Mouse (Mus musculus) CD4-positive, CD25-positive, alpha-beta regulatory T cell, adult 4 months (primary cell): Measurements from ENCODE around the gene Cbx2. TPM values are rescaled to one million over a fixed set of nuclear protein-coding genes. Genes with fewer than 3 reads are reported as not detected.
A peak's percentile ranks its signal among the peaks of the same experiment; 100 is the strongest.

Experiments
- ATAC-seq: one replicate; pipeline ENCODE4 v1.8.0; 2017
- polyA plus RNA-seq, 2 experiments: library from polyadenylated mRNA; unstranded; fragments of 100-300 nt; shearing (Covaris generic); gene quantifications; one replicate each; pipeline ENCODE4 v1.2.1; 2017

The Cbx2 gene
- polyA plus RNA-seq: 1 to 10 TPM; 1.4 to 1.5 TPM

DNA sequence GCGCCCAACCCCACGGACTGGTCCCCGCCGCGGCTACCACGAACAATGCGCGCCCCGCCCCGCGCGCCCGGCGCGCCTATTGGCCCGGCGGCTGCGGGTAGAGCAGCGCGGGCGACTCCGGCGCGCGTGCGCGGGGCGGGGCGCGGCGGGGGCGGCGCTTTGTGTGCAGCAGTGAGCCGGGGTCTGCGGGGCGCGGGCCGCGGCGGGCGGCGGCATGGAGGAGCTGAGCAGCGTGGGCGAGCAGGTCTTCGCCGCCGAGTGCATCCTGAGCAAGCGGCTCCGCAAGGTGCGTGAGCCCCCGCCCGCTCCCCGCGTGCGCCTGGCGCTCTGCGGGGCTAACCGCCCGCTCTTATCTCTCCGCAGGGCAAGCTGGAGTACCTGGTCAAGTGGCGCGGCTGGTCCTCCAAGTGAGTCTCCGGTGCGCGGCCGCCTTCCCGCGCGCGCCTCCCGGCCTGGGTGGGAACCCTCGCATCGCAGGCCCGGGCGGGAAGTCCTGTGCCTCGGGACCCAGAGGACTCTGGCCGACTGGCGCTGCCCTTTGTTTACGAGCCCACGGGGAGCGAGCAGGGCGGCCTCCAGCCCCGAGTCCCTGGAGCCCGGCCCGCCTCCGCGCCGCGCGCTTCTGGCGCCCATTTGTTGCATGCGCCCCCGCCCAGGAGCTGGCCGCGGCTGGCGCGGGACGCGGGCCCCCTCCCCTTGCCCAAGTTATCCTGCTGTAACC is at the start of gene Cbx2:
Gene Cbx2 (plus strand): TSS at position 68 of the 721 bp plus-strand sequence.
- peak; percentile 93 for ATAC-seq

DNA sequence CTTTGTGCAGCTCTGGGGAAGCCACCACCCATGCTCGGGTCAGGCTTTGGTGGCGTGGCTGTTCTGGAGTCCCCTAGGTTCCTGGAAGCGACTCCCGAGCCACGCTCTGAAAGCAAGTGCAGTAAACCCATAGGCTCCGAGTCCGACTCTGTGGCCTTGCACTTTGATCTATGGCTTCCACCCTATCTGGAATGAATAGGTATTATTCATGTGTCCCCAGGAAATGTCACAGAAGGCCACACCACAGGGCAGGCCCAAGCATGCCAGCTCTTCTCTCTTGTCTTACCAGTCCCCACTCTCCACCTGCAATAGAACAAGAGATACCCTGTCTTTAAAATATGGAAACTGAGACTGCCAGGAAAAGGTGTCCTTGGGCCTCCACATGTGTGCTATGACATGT is 48.4 kb upstream of the Cbx2 start:
- no peak for ATAC-seq

DNA sequence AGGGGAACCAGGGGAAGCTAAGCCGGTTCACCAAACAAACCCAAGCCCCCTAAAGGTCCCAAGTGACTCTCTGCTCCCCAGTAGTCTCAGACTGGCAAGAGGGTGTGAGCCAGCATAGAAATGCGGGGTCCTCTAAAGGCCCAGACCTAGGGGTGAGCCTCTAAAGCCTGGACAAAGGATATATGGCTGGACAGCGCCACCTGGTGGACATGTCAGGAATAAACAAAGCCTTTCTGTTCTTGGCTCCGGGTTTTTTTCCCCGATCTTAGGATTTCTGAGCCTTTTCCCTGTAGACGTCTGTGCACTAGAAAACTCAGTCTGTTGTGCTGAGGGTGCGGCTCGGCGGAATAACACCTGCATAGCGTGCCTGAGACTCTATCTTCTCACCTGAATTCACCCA is 47.3 kb upstream of the Cbx2 start:
- no peak for ATAC-seq

DNA sequence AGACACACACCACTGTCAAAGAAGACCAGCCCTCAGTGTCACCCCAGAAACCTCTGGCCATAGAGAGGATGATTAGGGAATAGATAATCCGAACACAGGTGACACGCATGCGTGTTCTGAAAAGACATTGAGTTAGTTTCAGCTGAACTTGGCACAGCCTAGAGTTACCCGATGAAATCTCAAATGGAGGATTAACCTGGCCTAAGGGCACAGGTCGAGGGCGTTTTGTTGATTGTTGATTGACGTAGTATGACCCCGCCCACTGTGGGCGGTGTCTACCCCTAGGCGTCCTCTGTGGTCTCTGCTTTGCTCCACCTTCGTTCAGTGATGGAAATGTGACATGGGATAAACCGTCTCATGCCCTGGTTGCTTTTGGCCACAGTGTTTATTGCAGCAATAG is 46.8 kb upstream of the Cbx2 start:
- peak; percentile 69 for ATAC-seq

DNA sequence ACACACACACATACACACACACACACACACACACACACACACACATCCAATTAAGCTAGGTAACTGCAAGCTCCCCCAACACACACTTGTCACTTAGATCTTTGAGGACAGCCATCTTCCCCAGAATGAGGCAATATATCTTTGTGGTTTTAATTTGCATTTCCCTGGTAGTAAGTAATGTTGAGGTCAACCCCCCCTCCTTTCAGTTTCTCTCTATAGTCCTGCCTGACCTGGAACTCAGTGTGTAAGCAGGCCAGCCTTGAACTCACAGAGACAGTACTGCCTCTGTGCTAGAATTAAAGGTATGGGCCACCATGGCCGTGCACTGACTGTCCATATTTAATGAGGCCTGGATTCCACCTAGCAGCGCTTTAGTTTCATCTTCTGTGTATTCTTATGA is 42.4 kb upstream of the Cbx2 start:
- ATAC-seq: peak; percentile 78

DNA sequence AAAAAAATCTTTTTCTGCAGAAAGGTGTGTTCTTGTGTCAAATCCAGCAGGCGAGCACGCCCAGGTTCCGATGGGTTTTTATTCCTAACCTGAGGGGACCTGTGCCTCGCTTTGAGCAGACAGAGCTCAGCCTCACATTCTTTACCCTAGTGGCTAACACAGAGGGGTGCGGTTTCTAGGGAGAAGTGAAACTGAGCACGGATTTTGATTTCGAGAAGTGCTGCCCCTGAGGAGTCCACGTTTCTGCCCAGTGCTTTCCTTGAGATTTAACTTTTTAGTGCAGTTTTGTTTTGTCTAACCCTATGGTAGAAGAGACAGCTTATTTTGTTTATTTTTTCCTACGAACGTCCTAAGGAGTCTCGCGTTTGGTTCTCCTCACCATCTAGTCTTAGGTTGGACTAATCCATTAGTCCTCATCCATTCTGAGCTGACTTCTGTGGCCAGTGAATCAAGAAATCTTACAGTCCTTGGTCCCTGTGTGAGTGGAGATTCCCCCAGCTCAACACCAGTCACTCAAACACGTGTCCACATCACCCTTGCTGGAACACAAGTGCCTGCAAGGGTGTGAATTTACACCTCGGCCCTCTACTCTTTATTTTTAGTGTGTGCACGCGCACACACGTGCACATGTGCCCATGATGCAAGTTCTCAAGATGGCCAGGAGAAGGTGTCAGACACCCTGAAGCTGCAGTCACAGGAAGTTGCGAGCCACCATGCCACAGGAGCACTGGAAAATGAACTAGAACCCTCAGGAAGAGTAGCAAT is 41.6 kb upstream of the Cbx2 start:
- no peak for ATAC-seq

DNA sequence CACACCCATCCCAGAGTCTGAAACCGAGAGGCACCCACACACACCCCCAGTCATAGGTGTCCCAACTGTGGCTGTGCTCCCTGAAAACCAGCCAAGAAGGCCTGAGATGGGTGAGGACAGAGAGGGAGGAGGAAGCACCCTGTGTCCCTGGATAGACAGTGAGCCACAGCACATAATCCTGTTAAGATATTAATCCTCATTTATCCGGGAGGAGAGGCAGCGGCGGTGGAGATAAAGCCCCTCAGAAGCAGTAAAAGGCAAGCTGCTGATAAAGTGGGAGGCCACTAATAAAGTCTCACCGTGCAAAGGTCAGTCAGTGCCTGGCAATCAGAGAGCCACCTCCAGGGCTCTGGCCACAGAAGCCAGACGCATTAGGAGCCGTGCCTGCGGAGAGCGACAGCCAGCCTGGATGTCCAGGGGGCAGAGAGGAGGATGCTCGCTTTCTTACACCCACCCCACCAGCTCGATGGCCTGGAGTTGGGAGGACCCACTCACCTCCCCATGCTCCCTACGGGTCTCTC is 40.1 kb upstream of the Cbx2 start:
- no peak for ATAC-seq

DNA sequence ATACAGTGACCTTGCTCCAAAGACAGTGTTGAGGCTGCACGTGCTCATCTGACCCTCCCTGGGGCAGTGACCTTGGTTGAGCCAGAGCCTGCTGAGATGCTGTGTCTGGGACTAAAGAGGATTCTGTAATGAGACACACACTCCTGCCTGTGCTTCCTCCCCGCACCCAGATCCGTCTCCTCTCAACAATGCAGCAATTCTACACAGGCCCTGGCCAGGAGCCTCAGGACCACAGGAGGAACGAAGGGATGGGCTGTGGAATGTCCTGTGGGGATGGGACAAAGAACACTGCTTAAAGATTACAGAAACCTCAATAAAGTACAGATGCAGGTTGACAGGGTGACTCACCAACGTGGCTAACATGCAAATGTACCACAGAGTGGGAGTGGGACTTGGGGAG is 37.2 kb upstream of the Cbx2 start:
- ATAC-seq: no peak

DNA sequence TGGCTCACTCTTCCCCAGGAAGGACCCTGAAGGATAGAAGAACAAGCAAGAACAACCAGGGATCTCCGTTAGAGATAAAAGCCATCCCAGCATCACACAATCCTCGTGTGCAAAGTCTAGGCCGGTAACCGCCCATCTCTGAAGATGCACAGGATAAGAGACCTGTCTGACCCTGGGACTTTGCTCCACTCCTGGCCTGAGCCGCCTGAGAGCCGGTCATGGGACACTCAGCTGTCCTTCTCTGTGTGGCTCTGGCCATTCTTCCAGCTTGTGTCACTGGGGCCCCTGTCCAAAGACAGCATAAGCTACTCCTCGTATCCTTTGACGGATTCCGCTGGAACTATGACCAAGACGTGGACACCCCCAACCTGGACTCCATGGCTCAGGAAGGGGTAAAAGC is 34.8 kb upstream of the Cbx2 start, which contains the start of gene Enpp7:
Gene Enpp7 (plus strand): TSS at position 190 of the 400 bp plus-strand sequence.
- no peak for ATAC-seq

DNA sequence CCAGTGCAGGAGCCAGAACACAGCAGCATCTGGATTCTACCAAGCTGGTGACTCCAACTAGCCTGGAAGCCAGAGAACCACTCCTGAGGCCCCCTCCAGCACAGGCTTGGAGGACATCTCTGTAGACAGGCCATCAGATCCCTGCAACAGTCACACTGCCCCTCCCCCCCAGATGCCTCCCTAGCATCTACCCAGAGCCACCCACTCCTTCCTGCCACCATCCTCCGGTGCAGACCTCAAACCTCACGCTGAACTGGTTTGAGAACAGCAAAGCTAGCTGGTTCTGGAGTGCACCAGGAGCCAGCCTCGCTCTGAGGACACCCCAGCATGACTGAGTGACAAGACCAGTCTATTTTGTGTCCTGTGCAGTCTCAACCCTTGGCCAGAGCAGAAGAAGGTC is 30.0 kb upstream of the Cbx2 start:
- ATAC-seq: peak; percentile 94

DNA sequence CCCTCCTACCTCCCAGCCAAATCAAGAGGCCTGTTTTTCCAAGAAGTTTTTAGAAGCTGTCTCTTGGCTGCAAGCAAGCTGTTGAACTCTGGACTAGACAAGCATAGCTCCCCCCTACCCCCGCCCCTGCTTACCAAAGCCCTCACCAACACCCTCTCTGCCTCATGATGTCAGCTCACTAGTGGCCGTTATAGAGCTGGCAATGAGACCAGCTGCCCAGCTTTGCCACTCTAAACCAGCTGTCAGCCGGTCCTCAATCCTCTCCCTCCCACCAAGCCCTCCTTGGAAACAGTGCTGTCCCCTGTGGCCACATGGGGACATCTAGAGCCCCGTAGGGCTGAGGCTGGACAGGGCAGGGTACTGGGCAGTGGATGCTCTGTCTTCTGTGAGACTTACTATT is 27.3 kb upstream of the Cbx2 start:
- ATAC-seq: no peak

DNA sequence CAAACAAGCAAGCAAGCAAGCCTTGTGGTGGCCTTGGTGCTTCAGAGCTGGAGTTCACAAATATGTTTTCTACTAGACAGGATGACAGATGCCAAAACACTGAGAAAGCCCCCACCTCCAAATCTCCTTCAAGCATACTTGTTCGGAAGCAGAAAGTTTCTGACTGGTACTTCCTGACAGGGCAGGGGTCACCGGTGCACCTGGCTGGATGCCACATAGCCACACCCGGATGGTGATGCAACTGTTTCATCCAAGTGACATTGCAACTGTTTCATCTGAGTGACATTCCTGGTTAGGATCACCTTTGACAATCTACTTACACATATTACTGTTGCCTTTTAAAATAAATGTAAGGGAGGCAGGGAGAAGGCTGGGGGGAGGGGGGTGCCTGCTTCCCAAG is 25.6 kb upstream of the Cbx2 start:
- ATAC-seq: no peak

DNA sequence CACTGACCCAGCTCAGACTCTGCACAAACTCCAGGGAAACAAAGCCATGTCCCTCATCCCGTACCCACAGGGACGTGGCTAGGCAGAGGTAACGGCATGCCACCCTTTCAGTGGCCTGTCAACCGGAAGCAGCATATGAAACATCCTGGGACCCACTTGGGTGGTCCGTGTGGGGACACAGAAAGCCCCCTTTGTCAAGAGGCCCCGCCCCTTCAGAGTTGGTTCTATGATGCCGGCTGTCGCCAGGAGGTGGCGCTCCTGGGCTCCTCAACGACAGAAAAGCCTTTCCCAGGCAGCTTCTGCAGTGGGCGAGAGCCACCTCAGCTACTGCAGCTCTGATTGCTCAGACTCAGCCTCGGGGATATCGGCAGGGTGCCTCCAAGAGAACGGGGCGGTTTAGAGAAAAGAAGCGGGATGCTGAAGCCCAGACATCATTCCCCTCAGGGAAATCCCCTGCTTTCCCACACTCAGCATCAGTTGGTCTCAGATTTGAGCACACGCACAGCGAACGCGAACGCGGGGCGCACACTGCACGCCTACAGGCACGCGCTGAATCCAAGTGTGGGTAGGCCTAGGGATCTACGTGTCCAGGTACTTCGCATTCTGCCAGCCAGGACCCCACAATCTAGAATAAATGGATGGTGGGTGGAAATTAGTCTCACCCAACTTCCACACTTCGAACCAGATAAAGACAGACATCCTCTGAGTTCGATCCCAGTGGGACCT is 24.1 kb upstream of the Cbx2 start:
- peak; percentile 79 for ATAC-seq

DNA sequence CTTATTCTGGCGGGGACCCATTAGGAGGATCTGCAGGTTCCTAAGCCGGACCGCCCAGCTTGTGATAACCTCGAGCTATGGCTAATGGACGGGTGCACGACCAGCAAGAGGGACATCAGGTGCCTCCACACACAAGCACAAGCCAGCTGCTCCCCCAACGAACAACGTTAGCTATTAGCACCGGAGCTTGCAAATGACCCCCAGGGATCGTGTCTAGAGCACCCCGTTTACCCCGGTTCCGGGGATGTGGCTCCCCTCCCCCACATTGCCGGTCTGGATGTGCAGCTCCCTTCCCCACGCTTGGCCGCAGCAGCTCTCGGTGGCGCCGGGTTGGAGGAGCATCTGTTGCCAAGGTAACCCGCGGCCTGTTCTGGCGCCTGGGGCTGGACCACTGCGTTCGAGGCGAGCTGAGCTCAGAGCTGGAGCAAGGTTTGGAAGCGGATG is 23.4 kb upstream of the Cbx2 start:
- no peak for ATAC-seq

DNA sequence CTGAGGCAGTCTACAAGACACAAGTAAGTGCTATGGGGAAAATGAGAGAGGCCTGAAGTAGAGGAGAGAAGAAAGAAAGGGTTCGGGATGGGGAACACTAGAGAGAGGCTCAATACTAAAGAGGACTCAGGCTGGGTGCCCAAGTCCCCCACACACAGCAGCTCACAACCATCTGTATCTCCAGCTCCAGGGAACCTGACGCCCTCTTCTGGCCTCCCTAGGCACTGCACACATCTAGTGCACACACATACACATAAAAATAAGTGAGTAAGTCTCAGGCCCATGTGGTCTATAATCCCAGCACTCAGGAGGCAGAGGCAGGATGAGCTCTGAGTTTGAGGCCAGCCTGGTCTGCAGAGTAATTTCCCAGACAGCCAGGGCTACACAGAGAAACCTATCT is 21.9 kb upstream of the Cbx2 start:
- ATAC-seq: no peak

DNA sequence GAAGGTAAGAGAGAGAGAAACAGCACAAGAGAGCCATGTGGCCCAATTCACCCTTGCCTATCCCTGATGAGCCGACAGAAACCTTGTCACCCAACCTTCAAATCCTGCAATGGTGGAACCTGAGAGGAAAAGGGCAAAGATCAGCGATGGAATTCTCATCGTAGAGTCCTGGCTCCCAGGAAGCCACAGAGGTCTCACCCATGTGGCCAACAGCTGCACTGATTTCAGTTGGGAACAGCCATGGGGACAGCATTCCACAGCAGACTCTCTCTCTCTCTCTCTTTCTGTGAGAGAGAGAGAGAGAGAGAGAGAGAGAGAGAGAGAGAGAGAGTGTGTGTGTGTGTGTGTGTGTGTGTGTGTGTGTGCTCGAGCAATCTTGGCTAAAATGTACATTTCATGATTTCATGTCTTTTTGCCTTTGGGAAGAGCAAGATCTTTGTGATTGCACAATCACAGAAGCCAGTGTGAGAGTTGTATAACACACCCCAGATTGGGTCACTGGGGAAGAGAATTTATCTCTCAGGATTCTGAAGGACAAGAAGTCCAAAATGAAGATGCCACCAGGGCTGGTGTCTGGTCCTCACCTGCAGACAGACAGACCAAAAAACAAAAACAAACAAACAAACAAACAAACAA is 21.2 kb upstream of the Cbx2 start:
- no peak for ATAC-seq

DNA sequence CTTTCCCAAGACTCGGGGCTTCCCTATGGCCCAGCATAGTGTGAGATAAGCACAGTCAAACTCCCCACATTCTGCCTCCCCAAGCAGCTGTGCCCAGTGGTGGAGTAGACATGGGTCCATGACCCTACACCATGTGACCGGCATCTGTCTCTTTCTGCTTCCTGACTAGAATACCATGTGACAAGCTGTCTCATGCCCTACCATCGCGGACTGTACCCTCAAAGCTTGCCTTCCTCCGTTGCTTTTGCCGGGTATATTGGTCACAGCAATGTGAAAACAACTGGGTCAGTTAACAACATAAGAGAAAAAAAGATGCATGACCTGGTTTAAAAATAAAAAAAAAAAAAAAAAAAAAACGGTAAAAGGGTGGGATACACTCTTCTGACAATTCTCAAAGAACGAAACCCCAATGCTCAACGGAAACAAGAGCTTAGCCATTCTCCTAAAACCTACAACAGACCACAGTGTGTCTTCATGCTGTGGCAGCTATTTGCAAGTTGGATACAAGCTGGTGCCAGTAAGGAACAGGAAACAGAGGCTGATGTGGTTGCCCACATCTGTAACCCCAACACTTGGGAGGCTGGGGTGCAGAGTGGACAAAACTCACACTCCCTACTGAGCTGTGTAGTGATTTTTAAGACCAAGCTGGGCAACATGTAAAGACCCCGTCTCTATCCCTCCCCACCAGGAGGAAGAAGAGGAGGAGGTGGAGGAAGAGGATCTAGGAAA is 17.1 kb upstream of the Cbx2 start:
- no peak for ATAC-seq

DNA sequence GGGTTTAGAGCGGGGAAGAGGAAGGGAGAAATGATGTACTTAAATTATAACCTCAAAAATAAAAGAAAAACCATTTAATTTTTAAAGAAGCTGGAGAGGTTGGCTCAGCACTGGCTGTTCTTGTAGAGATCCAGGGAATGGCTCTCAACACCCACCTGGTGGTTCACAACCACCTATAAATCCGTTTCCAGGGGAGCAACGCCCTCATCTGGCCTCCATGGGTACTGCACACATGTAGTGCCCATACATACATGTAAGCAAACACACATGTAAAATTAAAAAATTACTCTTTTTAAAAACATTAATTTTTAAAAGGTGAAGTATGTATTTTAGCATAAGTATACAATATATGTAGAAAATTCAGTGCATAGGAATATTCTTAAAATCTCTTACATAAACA is 16.3 kb upstream of the Cbx2 start:
- ATAC-seq: no peak

DNA sequence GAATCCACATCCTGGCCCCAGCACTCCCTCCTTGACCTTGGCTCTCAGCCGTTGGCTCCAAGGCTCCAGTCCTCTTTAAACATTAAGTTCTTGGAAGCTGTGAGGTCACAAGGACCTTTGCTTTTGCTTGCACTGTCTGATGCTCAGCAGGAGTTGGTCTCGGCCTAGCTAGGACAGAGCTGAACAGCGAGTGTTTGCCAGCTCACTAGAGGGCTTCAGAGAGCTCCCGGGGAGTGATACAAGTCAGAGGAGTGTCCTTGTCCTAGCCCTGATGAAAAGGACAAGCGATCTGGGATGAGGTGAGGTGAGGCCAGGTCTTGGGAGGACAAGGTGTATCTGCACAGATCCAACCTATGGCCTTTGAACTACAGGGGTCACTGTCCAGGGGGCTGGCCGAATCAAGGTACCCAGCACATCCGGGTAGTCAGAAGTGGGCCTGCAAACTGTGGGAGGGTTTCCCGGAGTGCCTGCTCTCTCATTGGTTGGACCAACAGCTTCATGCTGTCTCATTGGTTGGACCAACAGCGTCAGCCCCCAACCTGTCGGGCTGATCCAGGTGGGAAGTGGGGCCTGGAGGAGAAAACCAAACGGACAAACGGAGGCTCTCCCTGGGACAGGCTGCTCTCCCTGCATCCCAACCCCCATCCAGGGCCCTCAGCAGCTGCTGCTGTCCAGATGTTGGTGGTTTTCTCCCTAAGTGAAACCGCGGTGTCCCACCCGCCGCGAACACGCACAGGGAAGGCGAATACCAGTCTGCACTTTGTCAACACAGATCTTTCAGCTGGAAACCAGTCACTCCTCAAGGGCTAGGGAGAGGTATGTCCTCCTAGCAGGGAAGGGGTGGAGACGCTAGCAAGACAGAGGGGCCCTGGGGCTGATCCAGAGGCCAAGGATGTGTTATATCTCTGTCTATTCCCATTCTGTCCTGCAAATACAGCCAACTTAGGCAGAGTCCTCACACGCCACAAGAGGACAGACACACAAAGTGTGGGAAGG is 15.0 kb upstream of the Cbx2 start:
- ATAC-seq: no peak

DNA sequence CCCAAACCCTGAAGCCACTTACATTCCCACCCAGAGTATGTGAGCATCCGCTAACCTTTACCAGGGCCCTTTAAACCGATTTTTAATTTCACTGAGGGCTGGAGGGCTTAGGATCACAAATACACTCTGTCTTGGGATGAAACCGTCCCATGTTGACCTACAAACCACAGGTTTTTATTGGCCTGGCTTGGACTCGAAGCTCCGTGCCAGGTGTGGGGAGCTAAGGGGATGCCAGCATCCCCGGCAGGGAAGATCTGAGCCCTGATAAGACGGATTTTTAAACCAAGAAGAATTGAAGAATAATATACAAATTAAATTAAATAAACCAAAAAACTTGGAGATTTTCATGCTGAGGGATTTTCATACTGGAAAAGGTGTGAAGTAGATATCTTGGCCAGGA is 8.3 kb upstream of the Cbx2 start:
- ATAC-seq: no peak

DNA sequence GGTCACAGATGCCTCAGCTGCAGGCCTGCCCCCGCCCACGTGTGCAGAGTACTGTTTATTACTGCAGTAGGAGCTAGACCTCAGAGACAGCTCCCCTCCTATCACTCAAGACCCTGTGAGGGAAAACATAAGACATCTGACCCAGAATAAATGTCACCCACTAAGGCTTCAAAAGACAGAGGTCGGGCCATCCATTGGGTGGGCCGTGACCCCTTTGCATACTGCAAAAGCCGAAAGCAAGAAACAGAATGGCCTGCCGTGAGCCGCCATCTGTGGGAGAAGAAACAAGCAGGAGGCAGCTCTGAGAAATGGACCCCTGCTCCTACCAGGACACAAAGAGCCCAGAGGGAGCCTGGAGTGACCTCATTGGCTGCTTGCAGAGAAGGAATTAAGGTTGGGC is 5.3 kb upstream of the Cbx2 start:
- ATAC-seq: no peak
